Mouse (Mus musculus) small intestine, adult 2 months (tissue): Measurements from ENCODE around the gene Krtap10-4. TPM values are rescaled to one million over a fixed set of nuclear protein-coding genes. Genes with fewer than 3 reads are reported as not detected.
"Not testable (repeated sequence)": the region's sequence is repeated elsewhere in the genome, so short reads cannot be mapped to it uniquely, and the experiment has no call there.

Experiments used
- H3K27ac ChIP-seq: fragments of 200-500 bp; 2 replicates; pipeline ENCODE4 v1.5.1; 2012; ENCODE audit warnings: low read depth, low read length, control low read depth, inconsistent platforms; ENCODE audit not compliant: insufficient read depth
- H3K27me3 ChIP-seq: fragments of 200-500 bp; 2 replicates; pipeline ENCODE4 v1.6.1; 2012; ENCODE audit warnings: mild to moderate bottlenecking, moderate library complexity, low read length, inconsistent platforms; ENCODE audit not compliant: control insufficient read depth, insufficient read depth
- H3K36me3 ChIP-seq: fragments of 200-500 bp; 2 replicates; pipeline ENCODE4 v1.6.1; 2012; ENCODE audit warnings: mild to moderate bottlenecking, low read length, control low read depth, inconsistent platforms; ENCODE audit not compliant: control insufficient read depth, insufficient read depth
- H3K4me1 ChIP-seq: fragments of 200-500 bp; 2 replicates; pipeline ENCODE4 v1.6.1; 2012; ENCODE audit warnings: low read length, inconsistent platforms, mixed read lengths; ENCODE audit not compliant: control insufficient read depth, insufficient read depth, insufficient read length
- H3K4me3 ChIP-seq: fragments of 200-500 bp; 2 replicates; pipeline ENCODE4 v1.5.1; 2012; ENCODE audit warnings: low read depth, mild to moderate bottlenecking, control low read depth, inconsistent platforms, low read length, moderate library complexity
- CTCF ChIP-seq: fragments of 200-500 bp; IDR thresholded peaks from 2 replicates; pipeline ENCODE4 v1.5.1; 2012; ENCODE audit warnings: low read depth, mild to moderate bottlenecking, control low read depth, inconsistent platforms, low read length, moderate library complexity, mixed read lengths; ENCODE audit not compliant: insufficient replicate concordance, insufficient read length; ENCODE audit errors: extremely low read depth
- POLR2A ChIP-seq: fragments of 200-500 bp; IDR thresholded peaks from 2 replicates; pipeline ENCODE4 v1.6.1; 2012; ENCODE audit warnings: low read depth, mild to moderate bottlenecking, control low read depth, inconsistent platforms, low read length, moderate library complexity
- WGBS: fragments of 180-500 bp; shearing (Covaris S2); methylation state at CpG from one replicate; pipeline ENCODE4 v1.1.7; 2018; 5-methylcytosine and 5-hydroxymethylcytosine counted together
- polyA plus RNA-seq: library from polyadenylated mRNA; depleted of rRNA; stranded (reverse); fragments of >200 nt; gene quantifications from 2 replicates; pipeline ENCODE4 v1.2.3, GENCODE M21; 2012; rRNA removed

The Krtap10-4 gene
- polyA plus RNA-seq, 1 experiment = not detected

GRCm38 (mm10) chr10:77788621-77789020 is 38.3 kb downstream of the Krtap10-4 start:
- Histone ChIP-seq H3K4me1 (no peaks in the 10 kb centered on the region), H3K27me3 (no peaks in the 10 kb centered on the region), H3K27ac (no peak overlapping the region), H3K36me3 (no peaks in the 10 kb centered on the region), H3K4me3 (no peak overlapping the region)
- no peak for TF ChIP-seq POLR2A
- TF ChIP-seq CTCF = no peak
- WGBS = 74% methylated on average over 2 of the region's 2 CpGs

GRCm38 (mm10) chr10:77787876-77788275 is 39.0 kb downstream of the Krtap10-4 start, which contains the start of gene Gm7137:
Gene Gm7137, minus strand, starts transcription at chr10:77788200.
- WGBS = 60% methylated on average over 1 of the region's 1 CpGs
- H3K36me3 ChIP-seq, H3K27me3 ChIP-seq, H3K4me3 ChIP-seq, H3K4me1 ChIP-seq, H3K27ac ChIP-seq: not testable (repeated sequence)

GRCm38 (mm10) chr10:77783396-77783795 is 43.5 kb downstream of the Krtap10-4 start:
- 91% methylated on average over 2 of the region's 3 CpGs for WGBS
- H3K27me3 ChIP-seq, H3K36me3 ChIP-seq, H3K4me1 ChIP-seq, H3K27ac ChIP-seq, H3K4me3 ChIP-seq: not testable (repeated sequence)

GRCm38 (mm10) chr10:77782442-77782841 is 44.5 kb downstream of the Krtap10-4 start, which contains the start of gene Gm3250:
Gene Gm3250, minus strand, starts transcription at chr10:77782542.
- not testable (repeated sequence) for H3K4me1 ChIP-seq, H3K4me3 ChIP-seq, H3K27me3 ChIP-seq, H3K36me3 ChIP-seq, H3K27ac ChIP-seq
- WGBS = 50% methylated on average over 1 of the region's 1 CpGs

GRCm38 (mm10) chr10:77776844-77777243 is 50.1 kb downstream of the Krtap10-4 start, which contains the start of gene Gm7138:
Gene Gm7138, minus strand, starts transcription at chr10:77776944.
- not testable (repeated sequence) for H3K36me3 ChIP-seq, H3K4me3 ChIP-seq, H3K27me3 ChIP-seq, H3K27ac ChIP-seq, H3K4me1 ChIP-seq
- WGBS = 20% methylated on average over 1 of the region's 1 CpGs

Other genes starting within 250 kb of the Krtap10-4 start
- 82.9 and 176 TPM in 2 replicates for gene Pttg1ip, start 245.4 kb downstream of the Krtap10-4 start, polyA plus RNA-seq
- 129 and 254 TPM in 2 replicates for gene Sumo3, start 221.0 kb downstream of the Krtap10-4 start, polyA plus RNA-seq
- not detected in 2 replicates for gene Gm49325, start 220.9 kb downstream of the Krtap10-4 start, polyA plus RNA-seq
- 16.5 and 20.9 TPM in 2 replicates for gene Ube2g2, start 204.8 kb downstream of the Krtap10-4 start, polyA plus RNA-seq
- 0.11 and 0.33 TPM in 2 replicates for gene Tspear, start 140.5 kb downstream of the Krtap10-4 start, polyA plus RNA-seq
- gene Gm19402, start 136.3 kb downstream of the Krtap10-4 start, polyA plus RNA-seq = not detected in 2 replicates
- not detected in 2 replicates for gene Gm9508, start 129.9 kb downstream of the Krtap10-4 start, polyA plus RNA-seq
- gene Gm10272, start 120.5 kb downstream of the Krtap10-4 start, polyA plus RNA-seq = not detected in 2 replicates
- not detected in 2 replicates for gene Gm10024, start 115.6 kb downstream of the Krtap10-4 start, polyA plus RNA-seq
- gene Gm10142, start 111.3 kb downstream of the Krtap10-4 start, polyA plus RNA-seq = 0.85 TPM in 1 of 2 replicates, not detected in the other
- not detected in 2 replicates for gene Krtap12-1, start 106.5 kb downstream of the Krtap10-4 start, polyA plus RNA-seq
- not detected in 2 replicates for gene Gm10100, start 100.6 kb downstream of the Krtap10-4 start, polyA plus RNA-seq
- not detected in 2 replicates for gene Gm18596, start 84.5 kb downstream of the Krtap10-4 start, polyA plus RNA-seq
- not detected in 2 replicates for gene Gm9736, start 75.7 kb downstream of the Krtap10-4 start, polyA plus RNA-seq
- not detected in 2 replicates for gene Gm3233, start 67.4 kb downstream of the Krtap10-4 start, polyA plus RNA-seq
- gene Gm3238, start 55.8 kb downstream of the Krtap10-4 start, polyA plus RNA-seq = not detected in 2 replicates
- not detected in 2 replicates for gene Gm7138, start 50.2 kb downstream of the Krtap10-4 start, polyA plus RNA-seq
- gene Gm3250, start 44.6 kb downstream of the Krtap10-4 start, polyA plus RNA-seq = not detected in 2 replicates
- not detected in 2 replicates for gene Gm7137, start 38.9 kb downstream of the Krtap10-4 start, polyA plus RNA-seq
- gene Gm9639, start 32.0 kb downstream of the Krtap10-4 start, polyA plus RNA-seq = not detected in 2 replicates
- gene Gm19668, start 28.0 kb downstream of the Krtap10-4 start, polyA plus RNA-seq = not detected in 2 replicates
- gene Gm9507, start 15.3 kb downstream of the Krtap10-4 start, polyA plus RNA-seq = not detected in 2 replicates
- not detected in 2 replicates for gene Gm2696, start 12.4 kb downstream of the Krtap10-4 start, polyA plus RNA-seq
- gene Krtap10-10, start 8.9 kb upstream of the Krtap10-4 start, polyA plus RNA-seq = 0.09 TPM in 1 of 2 replicates, not detected in the other
- not detected in 2 replicates for gene Gm36176, start 19.7 kb upstream of the Krtap10-4 start, polyA plus RNA-seq
- not detected in 2 replicates for gene Gm10318, start 25.8 kb upstream of the Krtap10-4 start, polyA plus RNA-seq
- not detected in 2 replicates for gene Gm3285, start 34.9 kb upstream of the Krtap10-4 start, polyA plus RNA-seq
- gene Lrrc3, start 75.4 kb upstream of the Krtap10-4 start, polyA plus RNA-seq = 4.0 and 5.3 TPM in 2 replicates
- 1.8 and 3.4 TPM in 2 replicates for gene Trpm2, start 143.5 kb upstream of the Krtap10-4 start, polyA plus RNA-seq
- 11.0 and 14.6 TPM in 2 replicates for gene 1810043G02Rik, start 151.4 kb upstream of the Krtap10-4 start, polyA plus RNA-seq
- gene Pfkl, start 183.0 kb upstream of the Krtap10-4 start, polyA plus RNA-seq = 31.2 and 39.0 TPM in 2 replicates
- gene Dnmt3l, start 214.9 kb upstream of the Krtap10-4 start, polyA plus RNA-seq = 0.86 and 1.1 TPM in 2 replicates
- 0.27 and 0.34 TPM in 2 replicates for gene Aire, start 216.5 kb upstream of the Krtap10-4 start, polyA plus RNA-seq
- 6.8 and 9.7 TPM in 2 replicates for gene Icosl, start 242.2 kb upstream of the Krtap10-4 start, polyA plus RNA-seq